Mouse (Mus musculus) adrenal gland, adult (tissue): ENCODE measurements around the gene Ccnt1.

Experiments
- DNase-seq, 2 experiments: peaks; one replicate each; pipeline ENCODE4 v3.0.0; 2022 to 2023; ENCODE audit warnings: low spot score in 1 of 2; ENCODE audit not compliant: inconsistent age in 2 of 2

Ccnt1 gene

DNA sequence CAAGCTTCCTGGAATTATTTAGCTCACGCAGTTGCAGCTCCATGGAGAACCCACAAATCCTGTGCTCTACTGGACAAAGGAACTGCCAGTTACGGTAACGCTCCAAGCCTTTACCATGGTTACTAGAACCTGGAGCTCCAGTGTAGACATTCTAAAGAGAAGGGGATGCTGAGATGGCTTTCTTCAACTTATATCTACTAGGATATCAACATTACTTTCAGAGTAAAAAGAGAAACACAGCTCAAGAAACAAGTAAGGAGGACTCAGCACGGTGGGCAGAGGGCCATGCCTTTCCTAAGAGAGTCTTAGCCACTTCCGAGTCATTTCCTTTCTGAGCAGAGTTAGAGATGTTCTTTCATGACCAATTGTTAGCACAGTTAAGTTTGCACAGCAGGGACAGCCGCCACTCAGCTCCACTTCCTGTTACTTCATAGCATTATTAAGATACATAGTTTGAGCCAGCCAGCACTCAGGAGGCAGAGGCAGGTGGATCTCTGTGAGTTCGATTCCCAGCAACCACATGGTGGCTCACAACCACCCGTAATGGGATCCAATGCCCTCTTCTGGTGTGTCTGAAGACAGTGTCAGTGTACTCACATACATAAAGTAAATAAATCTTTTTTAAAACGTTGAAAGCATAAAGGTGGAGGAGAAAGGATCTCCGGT lies at the start of gene Ccnt1, which contains the start of gene 4930415O20Rik:
Gene Ccnt1, minus strand, starts transcription at position 51 of the 666 bp plus-strand sequence.
Gene 4930415O20Rik, plus strand, starts transcription at position 132 of the 666 bp plus-strand sequence.
- no peak for DNase-seq

DNA sequence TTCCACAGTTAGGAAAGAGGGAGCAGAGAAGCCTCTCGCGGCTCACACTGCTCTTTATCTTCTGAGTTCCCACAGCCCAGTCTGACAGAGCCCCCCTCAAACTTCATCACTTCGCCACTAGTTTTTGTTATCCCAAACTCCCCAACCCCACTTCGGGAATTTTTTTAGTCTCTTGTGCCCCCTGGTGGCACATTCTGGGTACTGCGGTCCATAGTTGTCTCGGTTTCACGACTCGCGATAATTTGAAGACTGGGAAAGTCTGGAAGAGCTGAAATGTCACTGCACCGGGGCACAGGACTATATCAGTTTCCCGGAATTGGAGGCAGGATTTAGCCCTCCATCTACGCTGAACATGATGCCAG lies 46.4 kb upstream of the Ccnt1 start:
- DNase-seq, result peak; percentile 72 to 94

DNA sequence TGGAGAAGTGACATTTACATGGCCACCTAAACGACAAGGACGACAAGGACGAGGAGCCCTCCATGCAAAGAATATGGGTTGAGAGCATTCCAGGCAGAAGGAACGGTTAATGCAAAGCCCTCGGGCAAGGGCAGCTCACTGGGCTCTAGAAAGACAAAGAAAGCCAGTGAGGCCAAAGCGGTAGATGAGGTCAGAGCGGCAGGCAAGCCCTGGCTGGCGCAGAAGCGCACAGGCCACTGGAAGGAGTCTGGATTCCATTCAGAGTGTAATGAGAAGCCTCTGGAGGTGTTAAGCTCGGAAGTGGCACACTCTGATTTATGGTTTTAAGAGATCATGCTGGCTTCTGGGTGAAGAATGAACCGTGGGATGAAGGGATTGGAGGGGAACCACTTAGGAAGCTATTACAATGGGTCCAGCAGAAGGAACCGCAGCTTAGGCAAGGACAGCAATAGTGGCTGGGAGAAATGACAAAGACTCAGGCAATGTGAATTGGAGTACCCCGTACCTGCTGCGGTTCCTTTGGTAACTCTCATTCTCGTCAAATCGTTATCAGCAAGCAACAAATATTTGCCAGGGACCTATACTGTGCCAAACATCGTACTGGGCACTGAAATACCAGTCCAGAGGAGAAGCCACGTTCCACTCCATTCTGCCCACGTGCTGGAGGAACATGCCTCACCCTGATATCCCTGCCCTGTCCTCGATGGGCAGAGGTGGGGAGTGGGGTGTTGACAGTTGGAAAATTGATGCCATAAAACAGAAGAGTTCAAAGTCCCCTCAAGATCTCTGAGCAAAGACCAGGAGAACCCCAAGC lies 45.8 kb upstream of the Ccnt1 start:
- peak in 1 of 2 experiments; percentile 53 for DNase-seq

DNA sequence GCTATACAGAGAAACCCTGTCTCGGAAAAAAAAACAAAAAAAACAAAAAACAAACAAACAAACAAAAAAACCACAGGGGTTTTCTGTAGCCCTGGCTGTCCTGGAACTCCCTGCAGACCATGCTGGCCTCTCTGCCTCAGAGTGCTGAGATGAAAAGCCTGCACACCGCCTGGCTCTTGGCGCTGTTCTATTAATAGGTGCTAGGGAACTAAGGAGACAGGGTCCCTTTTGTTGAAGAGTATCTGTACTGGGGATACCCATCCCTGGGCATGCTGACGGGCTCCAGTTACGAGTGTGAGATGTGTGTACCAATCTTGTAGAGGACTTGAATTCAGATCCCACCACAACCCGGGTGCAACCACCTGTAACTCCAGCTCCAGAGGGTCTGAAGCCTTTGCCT lies 45.0 kb upstream of the Ccnt1 start:
- DNase-seq, result no peak

DNA sequence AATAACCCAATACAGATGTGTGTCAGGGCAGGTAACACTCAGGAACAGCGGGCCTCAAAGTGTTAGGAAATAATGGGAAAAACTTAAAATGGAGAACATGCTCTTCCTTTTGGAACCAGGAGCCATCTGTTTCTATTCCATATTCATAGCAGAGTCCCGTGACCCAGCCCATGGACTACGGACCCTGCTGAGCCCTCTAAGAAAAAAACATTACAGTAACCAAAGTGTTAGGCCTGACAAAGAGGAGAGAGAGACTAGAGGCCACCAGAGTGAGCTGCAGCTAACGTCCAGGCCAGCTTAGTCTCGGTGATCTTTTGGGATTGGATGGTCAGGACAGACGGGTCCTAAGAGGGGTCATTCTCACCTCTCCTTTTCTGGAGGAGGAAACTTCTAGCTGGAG lies 44.2 kb upstream of the Ccnt1 start:
- no peak for DNase-seq

DNA sequence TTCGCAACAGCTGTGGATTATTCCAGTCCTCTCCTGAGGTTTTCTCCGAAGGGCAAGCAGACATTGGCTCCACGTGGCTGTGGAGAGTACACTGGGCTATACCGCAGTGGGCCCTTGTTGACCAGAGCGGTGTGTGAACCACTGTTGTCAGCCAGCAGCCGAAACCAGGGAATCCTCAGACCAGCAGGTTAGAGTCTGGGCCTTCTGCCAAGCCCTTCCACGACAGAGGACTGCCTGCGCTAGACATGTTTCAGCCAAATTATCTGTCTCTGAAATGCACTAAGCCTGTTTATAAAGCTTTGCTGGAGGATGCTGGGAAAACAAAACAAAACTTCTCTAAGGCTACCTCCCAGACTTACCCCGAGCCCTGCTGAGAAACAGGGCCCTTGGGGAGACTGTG lies 43.8 kb upstream of the Ccnt1 start:
- peak; percentile 29 to 58 for DNase-seq

DNA sequence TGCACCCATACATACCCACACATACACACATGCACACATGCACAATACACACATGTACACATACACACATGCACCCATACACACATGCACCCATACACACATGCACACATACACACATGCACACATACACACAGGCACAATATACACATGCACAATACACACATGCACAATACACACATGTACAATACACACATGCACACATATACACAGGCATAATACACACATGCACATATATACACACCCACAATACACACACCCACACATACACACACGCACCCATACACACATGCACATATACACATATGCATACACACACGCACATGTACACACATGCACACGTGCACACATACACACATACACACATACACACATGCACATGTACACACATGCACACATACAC lies 41.5 kb upstream of the Ccnt1 start:
- DNase-seq, result no peak

DNA sequence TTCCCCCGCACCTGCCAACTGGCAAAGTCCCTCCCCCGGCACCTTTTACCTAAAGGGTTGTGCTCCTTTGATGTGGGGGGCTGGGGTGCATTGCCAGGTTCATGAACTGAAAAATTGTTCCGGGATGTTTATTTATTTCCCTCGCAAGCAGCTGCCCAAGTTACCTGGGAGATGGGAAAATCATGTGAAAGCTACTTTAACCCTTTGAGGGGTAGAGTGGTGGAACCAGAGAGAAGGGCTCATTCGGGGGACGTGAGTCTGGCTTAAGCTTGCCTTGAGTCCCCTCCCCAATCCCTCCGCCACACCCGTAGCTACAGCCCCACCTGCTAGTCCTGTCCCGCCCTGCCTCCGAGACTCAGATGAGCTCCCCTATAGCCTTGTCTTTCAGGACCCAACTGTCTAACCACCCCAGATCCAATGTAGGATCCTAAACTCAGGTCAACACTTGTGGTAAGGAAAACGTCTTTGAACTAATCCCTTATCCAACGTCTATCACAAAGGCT lies 39.5 kb upstream of the Ccnt1 start:
- no peak for DNase-seq

DNA sequence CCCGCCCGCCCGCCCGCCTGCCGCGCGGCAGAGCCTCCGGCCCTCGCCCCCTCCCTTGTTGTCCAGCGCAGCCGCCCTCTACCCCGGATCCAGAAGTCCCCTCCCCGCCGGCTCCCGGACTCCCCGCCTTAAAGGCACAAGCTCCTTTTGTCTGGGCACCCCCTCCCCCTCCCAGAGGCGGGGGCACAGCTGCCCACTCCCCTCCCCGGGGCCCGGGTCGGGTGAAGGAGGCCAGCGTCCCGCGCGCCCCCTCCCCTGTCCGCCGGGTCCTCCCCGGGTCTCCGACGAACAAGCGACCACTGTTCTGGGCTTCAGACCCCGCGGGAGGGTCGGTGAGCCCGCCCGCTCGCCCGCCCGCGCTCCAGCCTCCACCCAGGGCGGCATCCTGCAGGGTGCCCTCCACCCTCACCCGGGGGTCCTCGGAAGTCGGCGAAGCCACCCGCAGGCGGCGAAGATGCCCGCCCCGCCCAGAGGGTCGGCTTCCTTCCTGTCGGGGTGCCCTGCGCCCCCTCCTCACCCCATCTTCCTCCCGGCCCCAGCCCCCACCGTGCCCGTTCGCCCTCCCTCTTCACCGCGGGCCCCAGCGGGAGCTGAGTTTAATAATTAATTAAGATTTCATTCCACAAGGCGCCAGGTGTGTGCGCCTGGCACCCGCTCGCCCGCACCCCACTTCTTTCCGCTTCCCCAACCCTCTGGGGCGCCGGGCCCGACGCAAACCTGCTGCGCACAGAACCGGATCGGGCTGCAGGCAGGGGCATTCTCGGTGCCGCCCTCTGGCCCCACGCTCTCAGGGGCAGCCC lies 38.8 kb upstream of the Ccnt1 start, which contains the start of gene Adcy6:
Gene Adcy6, minus strand, starts transcription at position 746 of the 800 bp plus-strand sequence.
- peak; percentile 79 to 88 for DNase-seq

DNA sequence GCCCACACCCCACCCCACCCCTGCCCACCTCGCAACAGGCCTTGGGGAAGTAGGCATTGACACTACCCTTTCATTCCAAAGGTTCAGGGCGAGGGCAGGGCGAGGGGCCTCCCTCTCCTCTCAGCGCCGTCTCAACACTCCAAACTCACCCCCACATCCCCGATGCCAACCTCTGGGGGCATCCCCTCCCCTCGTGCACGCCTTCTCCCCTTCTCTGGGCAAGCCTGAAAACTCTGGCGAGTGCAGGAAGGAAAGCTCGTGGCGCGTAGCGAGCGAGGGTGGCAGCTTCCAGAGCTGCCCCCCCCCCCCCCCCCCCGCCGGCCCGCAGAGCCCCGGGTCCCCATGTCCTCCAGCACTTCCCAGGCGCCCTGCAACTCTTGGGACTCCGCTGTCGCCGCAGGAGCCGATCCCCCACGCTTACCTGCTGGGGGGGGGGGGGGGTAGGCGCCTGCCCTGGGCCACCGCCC lies 38.1 kb upstream of the Ccnt1 start:
- peak; percentile 38 to 71 for DNase-seq

DNA sequence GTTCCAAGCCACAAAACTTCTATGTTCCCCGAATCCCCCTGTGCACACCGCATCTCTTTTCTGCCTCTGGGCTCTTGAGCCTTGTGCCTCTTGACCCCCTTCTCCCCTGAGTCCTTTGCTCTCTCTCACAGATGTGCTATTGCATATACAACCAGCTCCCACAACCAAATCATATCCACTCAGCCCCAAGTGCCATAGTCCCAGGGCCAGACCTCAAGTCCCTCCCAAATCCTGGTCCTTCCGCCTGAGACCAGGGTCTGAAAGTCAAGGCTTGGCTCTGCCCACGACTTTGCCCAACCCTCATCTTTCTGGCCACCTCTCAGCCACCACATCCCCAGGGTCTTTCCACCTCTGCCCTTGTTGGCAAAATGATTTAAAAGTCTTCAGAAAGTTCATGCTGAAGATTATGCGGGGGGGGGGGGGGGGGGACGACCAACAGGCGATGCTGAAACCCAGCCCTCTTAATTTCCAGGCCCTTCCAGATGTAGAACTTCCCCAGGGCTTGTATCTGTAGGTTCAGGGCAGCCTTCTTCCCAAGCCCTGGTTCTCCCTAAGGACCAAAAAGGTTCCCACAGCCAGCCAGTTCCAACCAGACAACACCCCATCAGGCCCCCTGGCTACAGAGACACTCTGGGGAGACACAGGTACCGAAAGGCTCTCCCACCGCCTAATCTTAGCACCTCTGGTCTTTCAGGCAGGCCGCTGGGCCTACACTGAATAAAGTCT lies 37.5 kb upstream of the Ccnt1 start:
- DNase-seq, result peak; percentile 27 to 71

DNA sequence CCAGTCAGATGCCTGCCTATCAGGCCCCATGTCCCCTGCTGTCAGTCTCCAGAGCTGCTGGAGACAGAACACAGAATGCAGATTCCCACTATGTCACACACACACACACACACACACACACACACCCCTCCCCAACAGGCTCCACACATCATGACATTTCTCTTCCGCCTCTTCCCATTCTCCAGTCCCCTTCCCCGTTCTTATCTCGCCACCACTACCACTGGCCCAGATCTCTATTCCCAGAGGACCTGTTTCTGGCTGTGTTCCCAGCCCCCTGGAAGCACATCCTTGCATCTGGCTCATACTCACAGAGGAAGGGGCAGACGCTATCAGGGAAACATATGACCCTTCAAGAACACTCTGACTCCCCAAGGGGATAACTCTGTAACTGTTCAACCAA lies 36.8 kb upstream of the Ccnt1 start:
- peak; percentile 68 to 79 for DNase-seq

DNA sequence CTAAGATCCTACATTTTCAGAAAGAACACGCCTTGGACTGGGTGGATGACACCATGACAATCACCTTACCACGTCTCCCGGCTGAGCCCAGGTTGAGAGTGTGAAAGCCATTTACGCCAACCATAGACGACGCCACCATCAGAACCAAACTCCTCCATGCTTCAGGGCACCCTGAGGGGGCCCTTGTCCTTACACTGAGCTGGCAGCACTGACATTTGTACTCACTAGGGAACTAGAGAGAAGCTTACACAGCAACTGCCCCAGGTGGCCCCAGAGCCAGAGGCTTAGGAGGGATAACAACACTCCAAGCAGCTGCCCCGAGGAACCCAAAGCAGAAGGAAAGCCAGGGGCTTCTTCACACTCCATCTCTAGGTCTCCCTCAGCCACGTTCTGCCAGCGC lies 36.0 kb upstream of the Ccnt1 start:
- peak in 1 of 2 experiments; percentile 31 for DNase-seq

DNA sequence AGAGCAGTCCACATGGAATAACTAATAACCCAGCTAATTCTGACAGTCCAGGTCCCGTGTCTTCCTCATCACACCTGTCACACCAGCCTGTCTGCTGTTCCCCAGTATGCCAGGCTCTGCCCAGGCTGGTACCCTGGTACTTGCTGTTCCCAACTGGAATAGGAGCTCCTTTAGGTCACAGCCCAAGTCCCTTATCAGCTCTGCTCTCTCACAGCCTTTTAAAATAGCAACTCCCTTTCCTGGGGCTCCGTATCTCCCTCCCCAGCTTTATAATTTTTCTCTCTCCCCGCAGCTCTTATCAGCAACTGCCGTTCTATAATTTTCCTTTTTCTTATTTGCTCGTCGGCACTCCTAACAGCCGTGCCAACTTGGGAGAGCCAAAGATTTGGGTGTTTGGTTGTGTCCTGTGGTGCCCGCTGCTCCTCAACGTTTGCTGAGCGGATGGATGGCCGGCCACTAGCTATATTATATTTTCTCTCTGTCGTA lies 35.4 kb upstream of the Ccnt1 start:
- DNase-seq, result peak in 1 of 2 experiments; percentile 24

DNA sequence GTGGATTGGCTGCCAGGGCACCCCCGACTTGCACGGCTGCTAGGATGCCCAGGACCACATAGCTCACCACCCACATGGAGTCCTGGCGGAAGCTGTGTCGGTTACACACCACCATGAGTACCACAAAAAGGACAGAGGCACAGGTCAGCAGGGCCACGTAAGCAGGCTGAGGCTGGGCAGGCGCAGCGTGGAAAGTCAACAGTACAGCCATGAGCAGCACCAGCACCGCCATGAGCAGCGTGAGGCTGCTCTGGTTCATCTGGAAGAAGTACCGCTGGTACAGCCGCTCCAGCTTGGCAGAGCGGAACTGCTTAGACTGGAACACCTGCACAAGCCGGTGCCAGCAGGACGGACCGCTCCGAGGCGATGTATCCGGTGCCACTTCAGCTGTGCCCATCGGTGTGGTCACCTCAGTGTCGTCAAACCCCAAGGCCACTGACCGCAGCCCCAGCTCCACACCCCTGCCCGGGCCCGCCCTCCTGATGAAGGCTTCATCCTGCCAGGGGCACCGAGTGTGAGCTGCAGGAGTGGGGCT lies 33.4 kb upstream of the Ccnt1 start:
- DNase-seq, result no peak

DNA sequence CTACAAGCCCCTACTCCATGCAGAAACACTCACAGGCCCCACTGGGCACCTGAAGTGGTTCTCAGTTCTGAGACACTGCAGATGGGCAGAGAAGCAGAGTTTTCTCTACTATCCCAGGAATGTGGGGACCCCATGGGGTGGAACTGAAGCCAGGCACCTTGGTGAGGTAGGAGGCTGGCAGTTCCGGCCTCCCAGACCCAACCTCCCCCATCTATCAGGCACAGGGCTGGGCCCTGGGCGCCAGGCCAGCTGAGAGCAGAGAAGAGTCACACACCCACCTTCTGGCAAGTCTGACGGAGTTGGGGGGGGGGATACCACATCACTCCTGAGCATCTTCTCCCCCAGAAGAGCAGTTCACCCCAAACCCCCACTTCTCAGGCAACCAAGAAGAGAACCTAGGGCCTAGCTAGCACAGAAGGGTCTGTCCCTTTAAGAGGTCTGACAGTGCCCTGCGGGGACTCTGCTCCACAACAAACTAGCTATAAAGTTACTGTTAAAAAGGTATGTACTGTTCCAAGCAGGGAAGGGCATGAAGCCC lies 32.3 kb upstream of the Ccnt1 start:
- no peak for DNase-seq

DNA sequence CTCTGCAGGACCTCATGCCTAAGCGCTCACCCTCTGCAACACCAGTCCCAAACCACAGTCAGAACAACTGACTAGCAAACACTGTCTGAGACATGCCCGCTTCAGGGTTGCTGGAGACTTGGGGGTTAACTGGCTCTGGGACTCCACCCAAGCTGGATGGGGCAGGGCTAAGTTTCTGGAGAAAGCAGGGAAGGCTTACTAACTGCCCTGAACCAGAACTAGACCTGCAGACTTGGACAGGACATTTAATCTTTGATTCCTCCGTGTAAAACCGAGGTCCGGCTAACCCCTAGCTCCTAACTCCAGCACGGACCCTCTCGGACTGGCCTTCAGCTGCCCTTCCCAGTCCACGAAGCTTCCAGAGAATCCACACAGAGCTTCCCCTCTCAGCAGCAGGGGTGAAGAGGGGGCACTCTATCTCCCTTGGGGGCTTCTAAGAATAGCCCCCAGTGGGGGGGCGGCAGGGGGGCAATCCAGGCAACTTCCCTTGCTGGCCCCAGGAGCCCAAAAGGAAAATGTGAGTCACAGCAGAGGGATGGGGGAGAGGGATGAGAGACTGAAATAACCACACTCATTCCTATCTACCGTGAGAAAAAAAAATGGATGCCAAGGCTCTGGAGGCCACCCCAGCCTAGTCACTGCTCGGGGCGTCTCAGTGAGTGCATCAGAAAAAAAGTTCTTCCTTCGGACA lies 31.6 kb upstream of the Ccnt1 start:
- peak in 1 of 2 experiments; percentile 61 for DNase-seq

DNA sequence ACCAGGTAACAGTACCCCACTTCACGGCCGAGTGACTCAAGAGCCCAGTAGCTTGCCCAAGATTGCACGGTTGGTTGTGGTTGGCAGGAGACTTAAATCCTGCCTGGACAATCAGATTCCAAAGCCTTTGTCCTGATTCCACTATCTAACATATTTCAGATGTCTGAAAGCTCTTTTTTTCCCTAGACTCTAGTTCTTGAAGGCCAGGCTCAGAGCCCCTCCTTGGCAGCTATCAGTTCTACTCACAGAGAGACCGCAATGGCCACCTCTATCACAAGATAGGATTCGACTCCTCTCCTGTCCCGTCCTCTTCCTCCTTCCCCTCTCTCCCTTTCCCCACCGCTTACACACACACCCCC lies 31.1 kb upstream of the Ccnt1 start:
- no peak for DNase-seq

DNA sequence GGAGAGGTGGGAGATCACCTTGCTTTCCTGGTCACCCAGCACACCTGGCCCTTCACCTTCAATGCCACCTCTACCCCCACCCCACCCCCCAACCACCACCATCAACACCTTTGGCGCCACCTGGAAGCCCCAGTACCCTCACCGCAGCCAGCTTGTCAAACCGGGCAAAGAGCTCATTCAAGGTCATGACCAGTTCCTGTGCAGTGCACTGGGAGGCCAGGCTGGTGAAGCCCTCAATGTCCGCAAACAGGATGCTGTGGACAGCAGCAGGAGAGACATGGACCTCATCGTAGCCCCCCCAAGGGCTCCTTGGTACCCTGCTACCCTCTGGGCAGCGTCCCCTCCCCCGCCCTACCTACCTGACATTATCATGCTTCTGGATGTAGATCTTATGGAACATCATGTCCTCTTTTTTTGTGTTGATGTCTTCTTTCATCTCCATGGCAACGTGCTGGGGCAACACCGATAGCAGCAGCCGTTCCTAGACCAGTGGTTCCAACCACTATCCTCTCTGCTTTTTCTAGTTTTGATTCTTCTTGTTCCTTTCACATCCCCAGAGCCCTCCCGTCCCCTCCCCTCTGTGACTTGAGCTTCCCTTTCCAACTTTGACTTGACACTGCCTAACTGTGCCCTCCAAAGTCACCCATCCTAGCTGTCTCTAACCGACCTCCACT lies 29.4 kb upstream of the Ccnt1 start:
- DNase-seq, result no peak
